ENCODE assay signal across 8 mouse cellular contexts in genomic region chr5:124014791-124015251, GRCm38 (mm10). TPM values are rescaled to one million over a fixed set of nuclear protein-coding genes. Genes with fewer than 3 reads are reported as not detected.
DNase-seq lines count a peak whose midpoint lies in the region; ATAC-seq and TF ChIP-seq lines count a peak whose summit lies in the region.

No protein-coding gene starts in this region.

- intact Hi-C loops in heart, postnatal 36 days (cut with DNase I) = no loop called here

- H3K27ac ChIP-seq in embryonic facial prominence, embryonic 14.5 days (replicated peaks; ENCODE audit: low read depth, low read length) = peak overlapping the region; percentile 16; the same call in 1 of the 2 replicates
- peak overlapping the region; percentile 66 for H3K27ac ChIP-seq in hindbrain, embryonic 16.5 days (ENCODE audit: low read depth, low read length)
- H3K27ac ChIP-seq in lung, postnatal 0 days (ENCODE audit: low read length) = peak overlapping the region; percentile 68

- WGBS in embryonic facial prominence, embryonic 14.5 days = 18% methylated on average over 11 of the region's 11 CpGs
- 6% methylated on average over 11 of the region's 11 CpGs for WGBS in hindbrain, embryonic 16.5 days
- 30% methylated on average over 11 of the region's 11 CpGs for WGBS in lung, postnatal 0 days

- no peaks in the 10 kb centered on the region for H3K9me3 ChIP-seq in embryonic facial prominence, embryonic 14.5 days (ENCODE audit: control insufficient read depth, low read length)
- no peaks in the 10 kb centered on the region for H3K9me3 ChIP-seq in hindbrain, embryonic 16.5 days (ENCODE audit: control insufficient read depth, low read length)
- H3K9me3 ChIP-seq in lung, postnatal 0 days (ENCODE audit: low read length) = no peaks in the 10 kb centered on the region

- DNase-seq in heart, adult 11 months = peak; percentile 98
- DNase-seq in heart, postnatal 36 days = no peak
- DNase-seq in embryonic facial prominence, embryonic 14.5 days (ENCODE audit: low spot score) = no peak
- DNase-seq in lung, postnatal 0 days (ENCODE audit: low spot score) = peak; percentile 68
- no peak for DNase-seq in thymus, postnatal 10 days (ENCODE audit: low spot score in 2 of 2)
- DNase-seq in ovary, postnatal 36 days (ENCODE audit: low spot score) = no peak
- no peak for DNase-seq in gastrocnemius, postnatal 10 days

- 0 out of 2 replicates have a peak overlapping the region, but pooled peaks have one; percentile 19 for H3K9ac ChIP-seq in embryonic facial prominence, embryonic 14.5 days (ENCODE audit: low read depth, low read length)
- H3K9ac ChIP-seq in hindbrain, embryonic 16.5 days (ENCODE audit: low read depth, low read length) = peak overlapping the region; percentile 27; the same call in 1 of the 2 replicates
- H3K9ac ChIP-seq in lung, postnatal 0 days (replicated peaks; ENCODE audit: low read depth) = 0 out of 2 replicates have a peak overlapping the region, but pooled peaks have one; percentile 12

- no peak for TF ChIP-seq EP300 in lung, postnatal 0 days (IDR thresholded peaks at IDR 0.05)

- no peak for ATAC-seq in embryonic facial prominence, embryonic 14.5 days (ENCODE audit: low read depth)
- no peak for ATAC-seq in hindbrain, embryonic 16.5 days
- ATAC-seq in lung, postnatal 0 days = no peak

- peaks cover 44% of the 10 kb centered on the region for H3K4me1 ChIP-seq in embryonic facial prominence, embryonic 14.5 days (ENCODE audit: control insufficient read depth, insufficient read depth, low read length)
- peaks cover 75% of the 10 kb centered on the region for H3K4me1 ChIP-seq in hindbrain, embryonic 16.5 days (ENCODE audit: control insufficient read depth, insufficient read depth, low read depth, low read length)
- H3K4me1 ChIP-seq in lung, postnatal 0 days (ENCODE audit: insufficient read depth, low read depth, low read length) = peaks cover 53% of the 10 kb centered on the region; the same call in 1 of the 2 replicates

- H3K36me3 ChIP-seq in embryonic facial prominence, embryonic 14.5 days (ENCODE audit: control insufficient read depth, insufficient read depth, low read length) = peaks cover 4% of the 10 kb centered on the region
- H3K36me3 ChIP-seq in hindbrain, embryonic 16.5 days (ENCODE audit: control insufficient read depth, insufficient read depth, low read length) = no peaks in the 10 kb centered on the region; the same call in 1 of the 2 replicates
- no peaks in the 10 kb centered on the region for H3K36me3 ChIP-seq in lung, postnatal 0 days (ENCODE audit: insufficient read depth, low read length)

- TF ChIP-seq CTCF in lung, postnatal 0 days (IDR thresholded peaks at IDR 0.05) = no peak

- 0 out of 2 replicates have a peak overlapping the region, but pooled peaks have one; percentile 2 for H3K4me2 ChIP-seq in embryonic facial prominence, embryonic 14.5 days (ENCODE audit: low read depth, low read length)
- H3K4me2 ChIP-seq in hindbrain, embryonic 16.5 days (ENCODE audit: low read length) = peak overlapping the region; percentile 29
- peak overlapping the region; percentile 23 for H3K4me2 ChIP-seq in lung, postnatal 0 days (replicated peaks; ENCODE audit: low read depth, low read length)

- H3K27me3 ChIP-seq in embryonic facial prominence, embryonic 14.5 days (replicated peaks; ENCODE audit: control insufficient read depth, insufficient read depth, low read length) = no peaks in the 10 kb centered on the region
- H3K27me3 ChIP-seq in hindbrain, embryonic 16.5 days (replicated peaks; ENCODE audit: control insufficient read depth, insufficient read depth, low read length) = no peaks in the 10 kb centered on the region
- no peaks in the 10 kb centered on the region for H3K27me3 ChIP-seq in lung, postnatal 0 days (replicated peaks; ENCODE audit: insufficient read depth, low read length)

- H3K4me3 ChIP-seq in embryonic facial prominence, embryonic 14.5 days (ENCODE audit: low read depth, low read length) = no peak overlapping the region
- H3K4me3 ChIP-seq in hindbrain, embryonic 16.5 days (ENCODE audit: low read length) = no peak overlapping the region
- no peak overlapping the region for H3K4me3 ChIP-seq in lung, postnatal 0 days (ENCODE audit: low read depth, low read length)

RNA-seq across cellular contexts. Expression of gene Vps37b, which starts 17.2 kb away (rescaled TPM):
- total RNA-seq in heart, postnatal 36 days (2021) = 10 to 100 TPM; 19.6 to 25.0 TPM
- 30.4 and 31.7 TPM in 2 replicates for polyA plus RNA-seq in embryonic facial prominence, embryonic 14.5 days (2014; fragmentation: Nextera tagmentation; extraction: Ambion mirVana)
- polyA plus RNA-seq in hindbrain, embryonic 16.5 days (2015; fragmentation: Nextera tagmentation; extraction: Ambion mirVana) = 70.9 and 81.1 TPM in 2 replicates
- 28.5 and 31.0 TPM in 2 replicates for polyA plus RNA-seq in lung, postnatal 0 days (2015; fragmentation: Nextera tagmentation; extraction: Ambion mirVana)
- total RNA-seq in gastrocnemius, postnatal 10 days (2021) = 10 to 100 TPM; 11.9 to 13.4 TPM

RNA-seq across cellular contexts. Expression of gene Hip1r, which starts 41.4 kb away (rescaled TPM):
- total RNA-seq in heart, postnatal 36 days (2021) = 10 to 100 TPM in 1 of 2 experiments, 1 to 10 TPM in 1; 8.6 to 17.0 TPM
- 7.5 and 8.4 TPM in 2 replicates for polyA plus RNA-seq in embryonic facial prominence, embryonic 14.5 days (2014; fragmentation: Nextera tagmentation; extraction: Ambion mirVana)
- polyA plus RNA-seq in hindbrain, embryonic 16.5 days (2015; fragmentation: Nextera tagmentation; extraction: Ambion mirVana) = 34.3 and 35.3 TPM in 2 replicates
- 20.0 and 22.7 TPM in 2 replicates for polyA plus RNA-seq in lung, postnatal 0 days (2015; fragmentation: Nextera tagmentation; extraction: Ambion mirVana)
- 1 to 10 TPM; 8.2 to 9.0 TPM for total RNA-seq in gastrocnemius, postnatal 10 days (2021)

Comparison
In these comparisons a context has a peak if more than half of its experiments do, and no peak if none do; other contexts are left out.
1. DNase-seq: peak in heart, adult 11 months (single experiment) and lung, postnatal 0 days (single experiment); none in heart, postnatal 36 days (0 of 2), embryonic facial prominence, embryonic 14.5 days (single experiment), thymus, postnatal 10 days (0 of 2), ovary, postnatal 36 days (single experiment) and gastrocnemius, postnatal 10 days (single experiment).
2. H3K27ac ChIP-seq: peak in every context shown above with its lines; median percentile 68 in lung, postnatal 0 days; 66 in hindbrain, embryonic 16.5 days; 16 in embryonic facial prominence, embryonic 14.5 days.
3. Peak in every context shown above with its lines, with median percentiles within 50 percentile points of each other: H3K4me2 ChIP-seq and H3K9ac ChIP-seq.